Mouse (Mus musculus): ENCODE data around the gene 1700003F12Rik.

The 1700003F12Rik gene

GRCm38 (mm10) chr2:154549127-154549885, 2.4 kb downstream of the 1700003F12Rik start:
- no peak for DNase-seq (ENCODE audit: low read depth)

- no peak for DNase-seq (ENCODE audit: low read depth)
Observed at GRCm38 (mm10) chr2:154549886-154550189, 3.0 kb downstream of the 1700003F12Rik start.

- no peak for DNase-seq (ENCODE audit: low read depth)
Observed at GRCm38 (mm10) chr2:154550937-154551336, 4.1 kb downstream of the 1700003F12Rik start.

- no peak for DNase-seq (ENCODE audit: low read depth)
Observed at GRCm38 (mm10) chr2:154551476-154551875, 4.6 kb downstream of the 1700003F12Rik start, which contains the start of gene Actl10. TSS of gene Actl10 (plus strand) at chr2:154551776.

GRCm38 (mm10) chr2:154551927-154552326, 5.0 kb downstream of the 1700003F12Rik start:
- DNase-seq (ENCODE audit: low read depth): no peak

- DNase-seq (ENCODE audit: low read depth): no peak
Observed at GRCm38 (mm10) chr2:154552424-154552907, 5.6 kb downstream of the 1700003F12Rik start.

GRCm38 (mm10) chr2:154555235-154555634, 8.3 kb downstream of the 1700003F12Rik start:
- no peak for DNase-seq (ENCODE audit: low read depth)

- no peak for DNase-seq (ENCODE audit: low read depth)
Observed at GRCm38 (mm10) chr2:154557184-154557832, 10.4 kb downstream of the 1700003F12Rik start.

- DNase-seq (ENCODE audit: low read depth): no peak
Observed at GRCm38 (mm10) chr2:154558264-154559039, 11.6 kb downstream of the 1700003F12Rik start, which contains the start of gene Necab3. TSS of gene Necab3 (minus strand) at chr2:154558890.

- DNase-seq (ENCODE audit: low read depth): no peak
Observed at GRCm38 (mm10) chr2:154563612-154564170, 16.8 kb downstream of the 1700003F12Rik start.

- DNase-seq (ENCODE audit: low read depth): no peak
Observed at GRCm38 (mm10) chr2:154565562-154565961, 18.7 kb downstream of the 1700003F12Rik start.

GRCm38 (mm10) chr2:154566641-154567040, 19.8 kb downstream of the 1700003F12Rik start:
- no peak for DNase-seq (ENCODE audit: low read depth)

GRCm38 (mm10) chr2:154567766-154568165, 20.9 kb downstream of the 1700003F12Rik start:
- no peak for DNase-seq (ENCODE audit: low read depth)

- no peak for DNase-seq (ENCODE audit: low read depth)
Observed at GRCm38 (mm10) chr2:154568329-154569070, 21.6 kb downstream of the 1700003F12Rik start.

- DNase-seq (ENCODE audit: low read depth): no peak
Observed at GRCm38 (mm10) chr2:154569071-154569748, 22.3 kb downstream of the 1700003F12Rik start.

- peak; percentile 93 for DNase-seq (ENCODE audit: low read depth)
Observed at GRCm38 (mm10) chr2:154569836-154570286, 23.0 kb downstream of the 1700003F12Rik start, which contains the start of gene E2f1. TSS of gene E2f1 (minus strand) at chr2:154569892.

- no peak for DNase-seq (ENCODE audit: low read depth)
Observed at GRCm38 (mm10) chr2:154570666-154571065, 23.8 kb downstream of the 1700003F12Rik start.

GRCm38 (mm10) chr2:154571266-154571665, 24.4 kb downstream of the 1700003F12Rik start:
- DNase-seq (ENCODE audit: low read depth): no peak

- no peak for DNase-seq (ENCODE audit: low read depth)
Observed at GRCm38 (mm10) chr2:154571976-154572375, 25.1 kb downstream of the 1700003F12Rik start.

GRCm38 (mm10) chr2:154572996-154573395, 26.1 kb downstream of the 1700003F12Rik start:
- DNase-seq (ENCODE audit: low read depth): no peak

GRCm38 (mm10) chr2:154574271-154574670, 27.4 kb downstream of the 1700003F12Rik start:
- no peak for DNase-seq (ENCODE audit: low read depth)
